Mouse (Mus musculus) MEL (cell line): ENCODE results near the gene Prkcb. TPM values are rescaled to one million over a fixed set of nuclear protein-coding genes. Genes with fewer than 3 reads are reported as not detected.

ENCODE experiments used
- DNase-seq: peaks from one replicate; pipeline ENCODE4 v3.0.0; 2011; ENCODE audit warnings: low read depth, low spot score
- H3K27ac ChIP-seq: 2 replicates; pipeline ENCODE4 v1.5.1; 2012; ENCODE audit warnings: low read depth, mild to moderate bottlenecking, control low read depth, low read length, moderate library complexity; ENCODE audit not compliant: control insufficient read depth
- H3K27me3 ChIP-seq, 2 experiments: fragments of 150-350 bp in 1 of 2; sonication (generic) in 1 of 2; 2 replicates each; pipeline ENCODE4 v1.6.1; 2012; ENCODE audit warnings: low read length in 2 of 2, mild to moderate bottlenecking in 2 of 2, improper control_type of control experiment in 1 of 2, moderate library complexity in 1 of 2; ENCODE audit not compliant: insufficient read depth in 2 of 2, control insufficient read depth in 1 of 2
- H3K36me3 ChIP-seq, 2 experiments: 2 replicates each; pipeline ENCODE4 v1.6.1; 2012 to 2014; ENCODE audit warnings: low read length in 2 of 2, improper control_type of control experiment in 1 of 2, inconsistent platforms in 1 of 2, mild to moderate bottlenecking in 1 of 2; ENCODE audit not compliant: insufficient read depth in 2 of 2, control insufficient read depth in 1 of 2
- H3K4me1 ChIP-seq, 2 experiments: fragments of 150-350 bp in 1 of 2; sonication (generic) in 1 of 2; 2 replicates each; pipeline ENCODE4 v1.6.1; 2012; ENCODE audit warnings: low read length in 2 of 2, improper control_type of control experiment in 1 of 2, mild to moderate bottlenecking in 1 of 2; ENCODE audit not compliant: insufficient read depth in 2 of 2, control insufficient read depth in 1 of 2
- H3K4me3 ChIP-seq, 2 experiments: fragments of 150-350 bp in 1 of 2; sonication (generic) in 1 of 2; 2 replicates each; pipeline ENCODE4 v1.5.1; 2012; ENCODE audit warnings: low read depth in 2 of 2, low read length in 2 of 2, mild to moderate bottlenecking in 2 of 2, moderate library complexity in 2 of 2, control low read depth in 1 of 2, improper control_type of control experiment in 1 of 2; ENCODE audit not compliant: control insufficient read depth in 1 of 2, insufficient read depth in 1 of 2
- H3K79me2 ChIP-seq: 2 replicates; pipeline ENCODE4 v1.6.1; 2012; ENCODE audit warnings: mild to moderate bottlenecking, low read length, moderate library complexity; ENCODE audit not compliant: control insufficient read depth, poor library complexity, insufficient read depth
- H3K9ac ChIP-seq: 2 replicates; pipeline ENCODE4 v1.6.1; 2012; ENCODE audit warnings: low read depth, mild to moderate bottlenecking, control low read depth, low read length, moderate library complexity; ENCODE audit not compliant: control insufficient read depth, poor library complexity, severe bottlenecking
- H3K9me3 ChIP-seq: fragments of 150-350 bp; sonication (generic); replicated peaks from 2 replicates; pipeline ENCODE4 v1.6.1; 2012; ENCODE audit warnings: mild to moderate bottlenecking, low read length, improper control_type of control experiment, moderate library complexity; ENCODE audit not compliant: insufficient read depth
- BHLHE40 ChIP-seq: IDR thresholded peaks from 2 replicates; pipeline ENCODE4 v1.6.1; 2012; ENCODE audit warnings: low read depth, mild to moderate bottlenecking, inconsistent platforms, low read length, improper control_type of control experiment, borderline replicate concordance
- CHD1 ChIP-seq: IDR thresholded peaks from 2 replicates; pipeline ENCODE4 v1.6.1; 2012; ENCODE audit warnings: low read depth, mild to moderate bottlenecking, inconsistent platforms, low read length, improper control_type of control experiment
- CHD2 ChIP-seq: IDR thresholded peaks from 2 replicates; pipeline ENCODE4 v1.6.1; 2011; ENCODE audit warnings: low read length, improper control_type of control experiment
- E2F4 ChIP-seq: IDR thresholded peaks from 2 replicates; pipeline ENCODE4 v1.6.1; 2011; ENCODE audit warnings: low read depth, low read length, improper control_type of control experiment, borderline replicate concordance
- ELF1 ChIP-seq: IDR thresholded peaks from 2 replicates; pipeline ENCODE4 v1.6.1; 2014; ENCODE audit warnings: low read depth, mild to moderate bottlenecking, inconsistent platforms, low read length, improper control_type of control experiment, moderate library complexity
- EP300 ChIP-seq, 2 experiments: IDR thresholded peaks; 2 replicates each; pipeline ENCODE4 v1.6.1; 2011; ENCODE audit warnings: improper control_type of control experiment in 2 of 2, low read length in 2 of 2, low read depth in 1 of 2, mild to moderate bottlenecking in 1 of 2
- GABPA ChIP-seq: IDR thresholded peaks from 2 replicates; pipeline ENCODE4 v1.6.1; 2012; ENCODE audit warnings: low read depth, mild to moderate bottlenecking, inconsistent platforms, low read length, improper control_type of control experiment, moderate library complexity
- GATA1 ChIP-seq: IDR thresholded peaks from 2 replicates; pipeline ENCODE4 v1.6.1; 2011; ENCODE audit warnings: low read depth, low read length, improper control_type of control experiment
- HCFC1 ChIP-seq: IDR thresholded peaks from 2 replicates; pipeline ENCODE4 v1.6.1; 2012; ENCODE audit warnings: low read depth, mild to moderate bottlenecking, inconsistent platforms, low read length, improper control_type of control experiment, moderate library complexity
- JUND ChIP-seq: IDR thresholded peaks from 2 replicates; pipeline ENCODE4 v1.6.1; 2011; ENCODE audit warnings: low read depth, mild to moderate bottlenecking, improper control_type of control experiment, low read length
- KAT2A ChIP-seq: conservative IDR thresholded peaks from 2 replicates; pipeline ENCODE4 v1.6.1; 2012; ENCODE audit warnings: low read depth, low read length, improper control_type of control experiment, inconsistent platforms
- MAFK ChIP-seq: IDR thresholded peaks from 2 replicates; pipeline ENCODE4 v1.6.1; 2011; ENCODE audit warnings: low read depth, mild to moderate bottlenecking, low read length, improper control_type of control experiment, borderline replicate concordance
- MAZ ChIP-seq: IDR thresholded peaks from 2 replicates; pipeline ENCODE4 v1.6.1; 2012; ENCODE audit warnings: low read depth, mild to moderate bottlenecking, inconsistent platforms, low read length, improper control_type of control experiment
- MEF2A ChIP-seq: IDR thresholded peaks from 2 replicates; pipeline ENCODE4 v1.6.1; 2014; ENCODE audit warnings: low read depth, mild to moderate bottlenecking, inconsistent platforms, low read length, improper control_type of control experiment; ENCODE audit not compliant: poor library complexity, insufficient replicate concordance, severe bottlenecking; ENCODE audit errors: extremely low read depth
- MXI1 ChIP-seq: IDR thresholded peaks from 2 replicates; pipeline ENCODE4 v1.6.1; 2011; ENCODE audit warnings: mild to moderate bottlenecking, low read depth, low read length, improper control_type of control experiment
- NELFE ChIP-seq: IDR thresholded peaks from 2 replicates; pipeline ENCODE4 v1.6.1; 2011; ENCODE audit warnings: low read depth, low read length, improper control_type of control experiment
- POLR2A ChIP-seq, 2 experiments: IDR thresholded peaks; 2 replicates each; pipeline ENCODE4 v1.6.1; 2011 to 2012; ENCODE audit warnings: low read length in 2 of 2, mild to moderate bottlenecking in 2 of 2, control low read depth in 1 of 2, improper control_type of control experiment in 1 of 2, low read depth in 1 of 2, moderate library complexity in 1 of 2; ENCODE audit not compliant: control insufficient read depth in 1 of 2, insufficient read depth in 1 of 2, poor library complexity in 1 of 2
- POLR2AphosphoS2 ChIP-seq: IDR thresholded peaks from 2 replicates; pipeline ENCODE4 v1.6.1; 2011; ENCODE audit warnings: low read length, improper control_type of control experiment
- POLR2AphosphoS5 ChIP-seq: IDR thresholded peaks from 2 replicates; pipeline ENCODE4 v1.6.1; 2012; ENCODE audit warnings: low read depth, borderline replicate concordance, mild to moderate bottlenecking, inconsistent platforms, low read length, moderate library complexity, mixed read lengths
- RAD21 ChIP-seq: IDR thresholded peaks from 2 replicates; pipeline ENCODE4 v1.6.1; 2011; ENCODE audit warnings: mild to moderate bottlenecking, low read depth, low read length, improper control_type of control experiment
- SMC3 ChIP-seq: IDR thresholded peaks from 2 replicates; pipeline ENCODE4 v1.6.1; 2011; ENCODE audit warnings: low read depth, low read length, improper control_type of control experiment
- TCF12 ChIP-seq: IDR thresholded peaks from 2 replicates; pipeline ENCODE4 v1.6.1; 2014; ENCODE audit warnings: low read depth, mild to moderate bottlenecking, inconsistent platforms, low read length, improper control_type of control experiment, moderate library complexity
- UBTF ChIP-seq: IDR thresholded peaks from 2 replicates; pipeline ENCODE4 v1.6.1; 2012; ENCODE audit warnings: low read depth, mild to moderate bottlenecking, inconsistent platforms, low read length, improper control_type of control experiment, moderate library complexity, borderline replicate concordance; ENCODE audit not compliant: insufficient read depth
- ZC3H11A ChIP-seq: IDR thresholded peaks from 2 replicates; pipeline ENCODE4 v1.6.1; 2012; ENCODE audit warnings: low read depth, mild to moderate bottlenecking, inconsistent platforms, low read length, improper control_type of control experiment
- ZMIZ1 ChIP-seq: IDR thresholded peaks from 2 replicates; pipeline ENCODE4 v1.6.1; 2012; ENCODE audit warnings: low read depth, mild to moderate bottlenecking, inconsistent platforms, low read length, improper control_type of control experiment, moderate library complexity
- ZNF384 ChIP-seq: IDR thresholded peaks from 2 replicates; pipeline ENCODE4 v1.6.1; 2012; ENCODE audit warnings: low read depth, mild to moderate bottlenecking, inconsistent platforms, low read length, improper control_type of control experiment
- polyA plus RNA-seq, 2 experiments: library from polyadenylated mRNA; stranded (reverse) in 1 of 2; unstranded in 1 of 2; fragments of >175 nt in 1 of 2; fragments of >200 nt in 1 of 2; gene quantifications; 2 replicates each; pipeline versions ENCODE4 v1.2.1 to v1.2.4; 2012; ENCODE audit warnings: low replicate concordance in 2 of 2, low read depth in 1 of 2; ENCODE audit not compliant: insufficient read length in 2 of 2, insufficient read depth in 1 of 2, missing spikeins in 1 of 2
- total RNA-seq: library from RNA; depleted of rRNA; stranded (reverse); fragments of 300-350 nt; gene quantifications from 2 replicates; pipeline ENCODE4 v1.2.3, GENCODE M21; 2012

The Prkcb gene
- total and polyA plus RNA-seq, 3 experiments, result not detected

DNA sequence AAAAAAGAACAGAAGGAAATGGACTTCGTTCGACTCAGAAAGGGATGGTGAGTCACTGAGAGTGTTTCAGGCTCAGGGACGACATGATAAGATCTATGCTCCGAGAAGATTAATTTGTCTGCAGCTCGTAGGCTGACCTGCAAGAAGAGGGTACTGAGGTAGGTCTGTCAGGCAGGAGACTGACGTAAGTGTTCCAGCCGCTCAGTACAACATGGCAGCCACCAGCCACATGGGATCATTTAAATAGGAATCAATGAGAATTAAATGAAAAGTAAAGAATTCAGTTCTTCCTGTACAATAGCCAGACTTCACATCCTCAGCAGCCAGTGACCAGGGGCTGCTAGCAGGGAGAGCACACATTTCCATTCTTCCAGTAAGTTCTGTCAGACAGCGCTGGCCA, 209.0 kb downstream of the Prkcb start:
- no peak for DNase-seq
- no peaks in the 10 kb centered on the region for H3K27me3 ChIP-seq
- no peaks in the 10 kb centered on the region for H3K9me3 ChIP-seq
- H3K79me2 ChIP-seq, result no peaks in the 10 kb centered on the region
- no peak overlapping the region for H3K4me3 ChIP-seq
- no peak overlapping the region for H3K9ac ChIP-seq
- TF ChIP-seq E2F4 (no peak), POLR2A (IDR thresholded peaks at IDR 0.05; ENCODE audit: control insufficient read depth in 1 of 2, insufficient read depth in 1 of 2, low read depth in 1 of 2, low read length in 2 of 2, poor library complexity in 1 of 2) (no peak), CHD1 (no peak), EP300 (IDR thresholded peaks at IDR 0.05; ENCODE audit: low read depth in 1 of 2, low read length in 2 of 2) (no peak), POLR2AphosphoS5 (no peak), KAT2A (no peak), UBTF (no peak), MEF2A (no peak), HCFC1 (no peak), SMC3 (no peak)
- H3K27ac ChIP-seq, result no peak overlapping the region
- no peaks in the 10 kb centered on the region for H3K4me1 ChIP-seq
- H3K36me3 ChIP-seq, result no peaks in the 10 kb centered on the region

- Histone ChIP-seq H3K9me3 (no peaks in the 10 kb centered on the region), H3K9ac (no peak overlapping the region), H3K36me3 (no peaks in the 10 kb centered on the region), H3K4me3 (no peak overlapping the region), H3K27ac (no peak overlapping the region), H3K27me3 (no peaks in the 10 kb centered on the region), H3K4me1 (no peaks in the 10 kb centered on the region), H3K79me2 (no peaks in the 10 kb centered on the region)
- TF ChIP-seq ZNF384 (no peak), POLR2A (IDR thresholded peaks at IDR 0.05; ENCODE audit: control insufficient read depth in 1 of 2, insufficient read depth in 1 of 2, low read depth in 1 of 2, low read length in 2 of 2, poor library complexity in 1 of 2) (no peak), KAT2A (no peak), GATA1 (no peak), ZMIZ1 (no peak), GABPA (no peak), MAZ (no peak), MAFK (no peak), CHD2 (no peak), MEF2A (no peak), POLR2AphosphoS2 (no peak), MXI1 (no peak), ZC3H11A (no peak), ELF1 (no peak), BHLHE40 (no peak), RAD21 (no peak), POLR2AphosphoS5 (no peak), TCF12 (no peak), JUND (no peak), NELFE (no peak)
- DNase-seq, result no peak
Measured at GRCm38 (mm10) chr7:122498461-122498860, 209.9 kb downstream of the Prkcb start.
